Mouse (Mus musculus) C2C12 (cell line): ENCODE measurements around the gene Zfp839.

Experiments used
- CTCF ChIP-seq: IDR thresholded peaks from one replicate; pipeline ENCODE4 v1.5.1; 2011; ENCODE audit not compliant: control insufficient read depth, insufficient read depth, insufficient read length
- MYOD1 ChIP-seq: IDR thresholded peaks from one replicate; pipeline ENCODE4 v1.6.1; 2011; ENCODE audit warnings: low read depth; ENCODE audit not compliant: control insufficient read depth, insufficient read length
- MYOG ChIP-seq: IDR thresholded peaks from one replicate; pipeline ENCODE4 v1.6.1; 2011; ENCODE audit not compliant: control insufficient read depth, insufficient read length; ENCODE audit errors: extremely low read depth

DNA sequence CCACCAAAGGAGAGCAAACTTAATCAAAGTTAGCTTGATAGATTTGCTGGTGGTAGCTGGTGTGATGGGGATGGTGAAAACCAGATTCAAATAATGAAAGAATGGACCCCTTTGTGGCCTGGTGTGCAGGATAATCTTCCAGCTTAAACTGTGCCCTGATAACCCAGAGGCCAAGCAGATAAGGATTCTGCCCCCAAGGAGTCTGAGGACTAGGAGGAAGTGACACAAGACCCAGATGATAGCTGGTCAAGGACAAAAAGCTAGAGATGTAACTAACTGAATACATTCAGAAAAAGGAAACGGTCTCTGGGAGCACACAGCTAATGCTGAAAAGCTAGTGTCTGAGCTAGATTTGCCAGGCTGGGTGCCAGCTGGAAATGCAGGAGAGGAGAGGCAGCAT, 1.9 kb downstream of the Zfp839 start:
- no peak for TF ChIP-seq CTCF
- no peak for TF ChIP-seq MYOD1
- no peak for TF ChIP-seq MYOG
